Mouse (Mus musculus) hematopoietic multipotent progenitor cell, adult 10-12 weeks (in vitro differentiated cells): Measurements from ENCODE around the gene Art3. TPM values are rescaled to one million over a fixed set of nuclear protein-coding genes. Genes with fewer than 3 reads are reported as not detected.

ENCODE experiments used
- polyA plus RNA-seq: library from polyadenylated mRNA; stranded (reverse); fragments of >175 nt; gene quantifications from 2 replicates; pipeline ENCODE4 v1.2.3, GENCODE M21; 2012; ENCODE audit warnings: low replicate concordance

The Art3 gene
- polyA plus RNA-seq = 0.28 TPM in 1 of 2 replicates, not detected in the other

GRCm38 (mm10) chr5:92331635-92332338, at the start of gene Art3:
TSS of gene Art3 (plus strand) at chr5:92331827.

DNA sequence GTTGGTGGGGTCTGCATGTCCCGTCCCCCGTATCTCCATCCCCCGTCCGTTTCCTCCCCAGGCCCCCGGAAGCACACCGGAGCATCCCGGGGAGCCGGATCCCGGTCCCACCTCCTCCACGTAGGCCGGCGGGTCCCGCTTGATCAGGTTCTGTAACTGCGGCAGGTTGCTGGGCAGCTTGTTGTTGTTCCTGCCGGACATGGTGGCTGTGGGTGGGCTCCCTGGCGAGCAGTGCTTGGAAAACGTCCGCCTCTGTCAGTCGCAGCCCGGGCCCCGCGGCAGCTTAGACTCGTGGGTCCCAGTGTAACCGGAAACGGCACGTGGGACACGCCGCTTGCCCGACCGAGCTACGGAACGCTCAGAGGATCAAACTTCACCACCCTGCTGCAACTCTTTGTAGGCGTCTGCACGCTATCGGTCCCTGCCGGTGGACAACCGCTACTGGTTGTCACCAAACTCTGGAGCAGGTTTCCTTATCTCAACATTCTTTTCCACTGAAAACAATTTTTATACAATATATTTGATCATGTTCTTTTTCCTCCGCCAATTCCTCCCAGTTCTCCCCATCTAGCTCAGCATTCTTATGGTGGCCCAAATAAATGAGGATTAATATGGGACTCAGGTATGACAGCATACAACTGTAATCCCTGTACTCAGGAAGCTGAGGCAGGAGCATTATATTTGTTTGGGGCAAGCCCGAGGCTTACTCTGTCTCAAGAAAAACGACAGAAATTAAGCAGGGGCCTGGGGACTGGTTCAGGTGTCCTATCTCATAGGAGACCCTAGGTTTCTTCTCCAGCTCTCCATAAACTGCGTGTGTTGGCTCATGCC, 21.7 kb upstream of the Art3 start, which contains the start of gene Sdad1:
Sdad1 (minus strand) TSS at position 799 of the 831 bp plus-strand sequence.

DNA sequence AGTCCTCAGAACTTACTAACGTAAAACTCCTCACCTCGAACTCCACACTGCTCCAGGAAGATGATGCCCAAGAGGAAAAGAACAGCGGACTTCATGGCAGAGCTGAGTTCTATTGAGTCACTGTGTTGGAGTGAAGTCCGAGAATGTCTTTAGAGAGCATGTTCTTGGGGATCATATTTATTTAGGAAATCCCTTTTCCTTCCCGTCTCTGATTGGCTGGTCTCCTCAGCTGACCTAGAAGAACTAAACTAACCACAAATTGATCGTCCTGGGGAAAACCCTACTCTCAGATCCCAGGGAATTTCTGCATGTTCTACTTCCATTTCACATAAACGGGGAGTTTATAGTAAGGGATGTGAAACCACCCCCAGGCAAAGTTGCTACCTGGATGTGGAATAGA, 3.7 kb upstream of the Art3 start, which contains the start of gene Cxcl9:
Cxcl9 (minus strand) TSS at position 151 of the 400 bp plus-strand sequence.

DNA sequence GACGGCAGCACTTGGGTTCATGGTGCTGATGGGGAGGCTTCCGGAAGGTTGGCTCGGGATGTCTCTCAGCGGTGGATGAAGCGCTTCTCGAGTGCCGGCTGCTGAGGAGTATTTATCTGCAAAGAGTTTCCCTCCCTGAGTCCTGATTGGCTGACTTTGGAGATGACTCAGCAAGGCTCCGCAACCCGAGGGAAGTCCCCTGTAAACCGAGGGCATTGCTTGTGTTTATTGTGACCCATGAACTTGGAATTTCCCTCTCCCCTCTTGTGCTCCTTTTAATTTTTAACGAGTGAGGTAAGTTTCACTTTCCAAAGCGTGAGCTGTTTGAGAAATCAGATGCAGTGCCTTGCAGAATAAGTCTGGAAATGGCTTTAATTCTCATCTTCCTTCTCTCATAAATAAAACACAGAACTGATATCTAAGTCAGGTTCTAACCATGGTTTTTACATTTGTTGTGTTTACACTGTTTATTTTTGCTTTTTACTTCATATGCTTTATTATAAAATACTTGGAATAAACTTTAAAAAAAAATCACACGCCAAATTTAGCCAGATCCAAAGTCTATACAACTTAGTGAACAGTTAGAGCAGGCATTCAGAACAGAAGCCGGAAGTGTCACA, 17.3 kb downstream of the Art3 start, which contains the start of gene Cxcl10:
Cxcl10 (minus strand) TSS at position 96 of the 620 bp plus-strand sequence.

GRCm38 (mm10) chr5:92435025-92435584, 103.5 kb downstream of the Art3 start, which contains the start of gene Nup54:
TSS of gene Nup54 (minus strand) at chr5:92435219.

Other genes with a start within 250 kb of the Art3 start
- 16.5 and 19.7 TPM in 2 replicates for gene G3bp2, start 248.1 kb upstream of the Art3 start, polyA plus RNA-seq
- gene Uso1, start 193.9 kb upstream of the Art3 start, polyA plus RNA-seq = 6.1 and 37.8 TPM in 2 replicates
- not detected in 2 replicates for gene U90926, start 116.4 kb upstream of the Art3 start, polyA plus RNA-seq
- 0.18 TPM in 1 of 2 replicates, not detected in the other for gene Ppef2, start 75.5 kb upstream of the Art3 start, polyA plus RNA-seq
- gene Naaa, start 53.7 kb upstream of the Art3 start, polyA plus RNA-seq = 43.7 and 90.0 TPM in 2 replicates
- 25.8 and 35.6 TPM in 2 replicates for gene Sdad1, start 21.3 kb upstream of the Art3 start, polyA plus RNA-seq
- 1.4 and 4.7 TPM in 2 replicates for gene Cxcl9, start 3.7 kb upstream of the Art3 start, polyA plus RNA-seq
- 0.81 TPM in 1 of 2 replicates, not detected in the other for gene Cxcl10, start 17.1 kb downstream of the Art3 start, polyA plus RNA-seq
- gene Nup54, start 103.4 kb downstream of the Art3 start, polyA plus RNA-seq = 3.6 and 9.4 TPM in 2 replicates
- gene Scarb2, start 175.0 kb downstream of the Art3 start, polyA plus RNA-seq = 10.3 and 17.1 TPM in 2 replicates
- not detected in 2 replicates for gene Fam47e, start 223.2 kb downstream of the Art3 start, polyA plus RNA-seq